Mouse (Mus musculus): ENCODE measurements around the gene Tcp1.

GRCm38 (mm10) chr17:12868640-12869039 is 46.9 kb upstream of the Tcp1 start:
- TF ChIP-seq CTCF (IDR thresholded peaks at IDR 0.05; ENCODE audit: control insufficient read depth, insufficient read depth, low read length) (no peak), POLR2A (IDR thresholded peaks at IDR 0.05; ENCODE audit: borderline replicate concordance, control insufficient read depth, low read depth, low read length) (no peak)
